Mouse (Mus musculus) thymus, adult 18-20 months (tissue): ENCODE results near the gene Tmem106a.
A peak's percentile ranks its signal among the peaks of the same experiment; 100 is the strongest.
"Not testable (repeated sequence)": the region's sequence is repeated elsewhere in the genome, so short reads cannot be mapped to it uniquely, and the experiment has no call there.

Source experiments
- DNase-seq, 2 experiments: peaks; one replicate each; pipeline ENCODE4 v3.0.0; 2022; ENCODE audit warnings: mixed read lengths in 2 of 2

The Tmem106a gene

DNA sequence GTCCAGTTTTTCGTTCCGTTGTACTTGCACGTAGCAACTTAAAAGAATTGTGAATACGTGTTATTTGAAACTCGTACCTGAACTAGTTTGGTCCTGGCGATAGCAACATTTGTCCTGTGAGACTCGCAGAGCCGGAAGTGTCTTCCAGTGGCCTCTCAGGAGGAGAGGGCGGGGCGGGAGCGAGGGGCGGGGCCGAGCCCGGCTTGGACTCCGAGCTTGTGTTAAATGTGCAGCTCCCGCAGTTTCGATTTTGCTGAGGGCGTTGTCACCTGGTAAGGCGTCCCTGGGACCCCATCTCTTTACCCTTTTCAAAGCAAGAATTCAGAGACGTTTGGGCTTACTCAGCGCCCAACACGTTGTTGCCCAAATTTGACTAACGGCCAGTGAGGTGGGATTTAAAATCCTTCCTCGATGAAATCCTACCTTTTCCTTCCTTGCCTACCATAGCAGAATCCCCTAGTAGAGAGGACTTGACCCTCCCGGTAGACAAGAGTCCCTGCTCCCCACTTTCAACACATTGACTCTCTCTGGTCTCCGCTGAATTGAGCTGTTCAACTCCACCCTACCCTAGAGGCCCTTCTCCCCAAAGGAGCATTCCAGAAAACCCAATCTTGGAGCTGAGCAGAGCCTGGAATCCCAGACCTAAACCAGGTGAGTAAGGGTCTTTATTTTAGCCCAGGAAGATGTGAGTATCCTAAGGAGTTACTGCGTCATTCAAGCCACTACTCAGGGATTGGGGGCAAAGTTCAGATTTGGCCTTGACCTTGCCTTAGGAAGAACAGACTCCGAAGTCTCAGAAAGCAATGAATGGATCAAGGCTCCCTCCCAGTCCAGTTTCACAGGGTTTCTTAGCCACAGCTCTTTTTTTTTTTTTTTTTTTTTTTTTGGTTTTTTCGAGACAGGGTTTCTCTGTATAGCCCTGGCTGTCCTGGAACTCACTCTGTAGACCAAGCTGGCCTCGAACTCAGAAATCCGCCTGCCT, at the start of gene Tmem106a:
Gene Tmem106a, plus strand, starts transcription at position 189 of the 982 bp plus-strand sequence.
- peak; percentile 39 to 48 for DNase-seq

DNA sequence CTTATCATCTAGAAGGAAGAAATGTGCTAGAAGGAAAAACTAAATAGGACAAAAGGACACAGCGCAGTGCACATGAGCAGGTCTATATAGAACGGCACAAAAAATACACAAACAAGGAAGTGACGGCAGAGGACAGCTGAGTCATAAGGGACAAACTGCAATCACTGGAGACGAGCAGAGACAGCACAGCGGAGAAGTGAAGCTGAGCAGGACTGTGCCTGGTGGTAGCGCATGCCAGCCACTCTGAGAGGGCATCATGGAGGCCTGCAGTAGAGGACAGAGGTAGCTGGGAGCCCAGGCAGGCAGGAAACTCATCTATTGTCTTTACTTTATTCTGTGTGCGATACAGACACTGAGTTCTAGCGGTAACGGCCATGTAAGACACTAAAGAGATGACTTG, 38.5 kb upstream of the Tmem106a start:
- DNase-seq: no peak

DNA sequence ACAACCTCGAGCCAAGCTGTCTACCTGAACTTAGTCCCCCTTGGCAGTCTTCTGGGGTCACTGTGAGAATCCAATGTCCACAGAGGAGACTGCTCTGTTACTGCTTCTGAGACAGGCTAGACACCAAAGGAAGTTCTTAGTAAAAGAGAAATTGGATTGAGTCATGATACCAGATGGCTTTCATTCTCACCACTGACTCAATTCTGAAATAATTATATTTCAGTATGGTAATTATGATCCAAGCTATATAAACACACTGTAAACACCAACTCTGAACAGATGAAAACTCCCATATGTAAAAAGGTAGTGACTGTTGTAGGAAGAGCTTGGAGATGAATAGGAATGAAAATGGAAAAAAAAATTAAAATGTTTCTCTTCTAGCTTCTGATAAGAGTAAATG, 37.9 kb upstream of the Tmem106a start:
- DNase-seq: no peak

DNA sequence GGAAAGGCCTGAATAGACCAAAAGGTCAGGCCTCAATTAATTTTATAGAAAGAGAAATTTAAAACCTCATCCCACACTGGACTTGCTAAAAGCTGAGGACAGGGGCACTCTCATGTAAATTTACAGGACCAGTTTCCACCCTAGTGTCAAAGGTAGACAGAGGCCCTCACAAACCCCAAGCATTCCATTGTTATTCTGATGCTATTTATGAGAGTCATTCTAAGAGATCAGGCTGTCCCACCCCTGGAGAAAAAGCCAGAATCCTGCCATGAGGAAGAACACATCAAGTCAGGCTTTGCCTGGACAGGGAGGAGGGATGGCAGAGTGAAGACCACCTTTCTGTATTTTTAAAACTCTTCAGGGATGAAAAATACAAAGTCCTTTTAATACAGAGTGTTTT, 33.5 kb upstream of the Tmem106a start:
- DNase-seq: no peak

DNA sequence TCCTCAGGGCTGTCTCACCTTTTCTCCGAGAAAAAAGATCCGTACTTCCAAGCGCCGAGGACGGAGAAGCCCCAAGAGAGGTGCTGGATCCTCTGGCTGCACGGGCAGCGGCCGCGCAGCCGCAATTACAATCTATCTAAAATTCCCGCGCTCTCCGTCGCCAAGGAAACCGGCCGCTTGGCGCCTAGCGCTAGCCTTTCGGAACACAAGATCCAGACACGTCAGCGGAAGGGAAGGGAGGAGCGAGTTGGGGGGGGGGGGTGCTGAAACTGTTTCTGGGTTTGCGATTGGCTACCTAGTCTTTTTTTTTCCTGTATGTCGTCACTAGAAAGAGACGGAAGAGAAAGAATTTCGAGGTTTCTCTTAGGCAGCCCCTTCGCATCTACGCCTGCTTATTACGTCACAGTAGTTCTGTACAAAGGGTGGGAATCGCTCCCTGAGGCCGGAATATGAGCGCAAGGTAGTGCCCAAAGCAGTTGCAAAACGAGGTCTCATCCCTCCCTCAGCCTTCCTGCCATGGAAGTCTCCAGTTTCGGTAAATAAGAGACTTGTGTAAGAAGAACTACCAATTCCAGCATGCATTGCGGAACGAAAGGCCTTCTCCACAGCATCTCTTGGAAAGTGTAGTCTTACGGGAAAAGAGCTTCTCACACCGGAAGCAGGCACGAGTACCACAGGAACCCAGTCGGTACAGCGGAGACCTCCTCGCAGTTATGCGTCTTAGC, 30.1 kb upstream of the Tmem106a start, which contains the start of the genes Brca1 and Nbr1:
Gene Brca1, minus strand, starts transcription at position 205 of the 725 bp plus-strand sequence.
Gene Nbr1, plus strand, starts transcription at position 399 of the 725 bp plus-strand sequence.
- peak; percentile 74 to 82 for DNase-seq

DNA sequence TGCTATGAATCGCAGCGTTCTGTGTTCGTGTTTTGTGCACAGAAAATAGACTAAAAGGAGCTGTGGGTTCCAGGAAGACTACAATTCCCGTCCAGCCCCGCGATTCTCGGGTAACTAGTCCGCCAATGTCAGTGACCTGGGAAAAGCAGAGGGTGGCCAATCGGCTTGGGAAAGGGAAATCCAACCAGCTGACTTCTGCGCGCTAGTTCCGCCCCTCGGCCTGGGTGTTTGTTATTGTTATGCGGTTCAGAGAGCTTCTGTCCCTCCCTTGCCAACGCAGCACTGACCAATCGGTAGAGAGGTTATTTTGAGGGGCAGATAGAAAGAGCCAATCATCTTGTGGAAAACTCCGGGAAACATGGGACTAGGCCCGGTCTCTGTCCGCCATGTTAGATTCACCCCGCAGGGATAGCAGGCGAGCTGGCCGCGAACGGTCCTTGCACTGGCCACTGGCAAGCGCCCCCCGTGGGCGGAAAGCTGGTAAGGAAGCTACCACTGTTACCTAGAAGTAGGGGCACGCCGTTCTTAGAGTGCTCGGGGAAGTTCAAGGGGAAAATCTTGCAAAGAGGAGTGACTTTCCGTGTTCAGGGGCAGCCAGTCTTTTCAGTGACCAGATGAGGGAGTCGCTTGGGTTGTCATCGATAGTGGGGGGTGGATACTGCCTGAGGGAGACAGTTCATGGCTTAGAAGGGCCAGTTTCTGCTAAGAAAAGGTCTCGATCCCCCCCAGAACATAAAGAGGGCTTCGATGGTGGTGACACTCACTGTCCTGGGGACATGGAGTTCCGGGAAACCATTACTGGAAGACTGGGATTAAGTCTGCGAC, 29.4 kb upstream of the Tmem106a start:
- peak; percentile 96 to 99 for DNase-seq

DNA sequence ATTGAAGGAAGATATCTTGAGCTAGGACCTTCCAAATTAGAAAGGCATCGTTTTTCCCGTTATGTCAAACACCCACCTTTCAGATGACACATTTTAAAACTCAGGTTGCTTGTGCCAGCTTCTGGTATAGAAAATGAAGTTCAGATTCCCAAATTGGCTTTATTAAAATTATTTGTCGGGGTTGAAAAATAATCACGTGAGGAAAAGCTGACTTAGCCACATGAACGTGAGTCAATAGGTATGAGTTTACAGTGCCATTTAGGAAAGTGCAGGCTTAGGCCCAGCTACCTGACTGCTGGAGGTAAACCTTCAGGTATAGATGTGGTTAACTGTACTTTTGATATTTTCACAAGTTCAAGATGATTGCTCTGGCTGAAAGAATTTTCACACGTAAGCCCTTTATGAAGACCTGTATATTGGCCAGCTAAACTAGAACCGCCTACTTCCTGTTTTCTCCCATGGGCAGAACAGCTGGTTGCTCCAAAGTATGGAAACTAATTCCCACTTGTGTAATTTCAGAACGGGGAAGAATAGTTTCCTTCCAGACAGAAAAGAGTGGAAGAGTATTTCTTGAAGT, 28.6 kb upstream of the Tmem106a start:
- DNase-seq: no peak

DNA sequence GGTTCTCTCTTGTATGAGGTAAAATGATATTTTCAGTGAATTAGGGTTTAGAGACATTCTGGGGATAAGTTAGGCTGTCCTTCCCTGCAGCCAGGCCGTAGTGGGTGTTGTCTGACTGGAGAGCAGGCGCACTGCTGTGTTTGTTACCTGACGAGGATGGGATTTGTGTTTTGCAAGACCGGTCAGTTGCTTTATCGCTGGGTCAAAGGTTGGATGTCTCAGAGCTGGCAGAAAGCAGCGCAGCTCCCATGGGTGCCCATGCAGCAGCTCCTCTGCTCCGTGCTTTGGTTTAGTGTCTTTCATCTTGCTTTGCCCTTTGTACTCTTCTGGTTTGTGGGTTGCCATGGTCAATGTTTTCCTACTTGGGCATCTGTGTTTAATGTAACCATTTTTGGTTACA, 25.5 kb upstream of the Tmem106a start:
- no peak for DNase-seq

DNA sequence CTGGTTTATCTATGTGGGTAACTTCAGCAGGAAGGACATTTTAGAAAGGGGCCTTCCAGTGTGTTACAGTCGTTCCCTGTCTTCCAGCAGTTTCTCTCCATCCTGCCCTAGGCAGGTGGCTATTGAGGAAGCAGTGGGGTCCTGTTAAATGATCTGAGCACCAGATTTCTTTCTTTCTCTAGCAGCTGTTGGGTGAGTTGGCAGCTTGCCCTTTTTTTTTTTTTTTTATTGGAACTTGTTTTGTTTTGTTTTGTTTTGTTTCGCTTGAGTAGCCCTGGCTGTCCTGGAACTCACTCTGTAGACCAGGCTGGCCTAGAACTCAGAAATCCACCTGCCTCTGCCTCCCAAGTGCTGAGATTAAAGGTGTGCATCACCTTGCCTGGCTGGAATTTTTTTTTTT, 25.1 kb upstream of the Tmem106a start:
- DNase-seq: no peak

DNA sequence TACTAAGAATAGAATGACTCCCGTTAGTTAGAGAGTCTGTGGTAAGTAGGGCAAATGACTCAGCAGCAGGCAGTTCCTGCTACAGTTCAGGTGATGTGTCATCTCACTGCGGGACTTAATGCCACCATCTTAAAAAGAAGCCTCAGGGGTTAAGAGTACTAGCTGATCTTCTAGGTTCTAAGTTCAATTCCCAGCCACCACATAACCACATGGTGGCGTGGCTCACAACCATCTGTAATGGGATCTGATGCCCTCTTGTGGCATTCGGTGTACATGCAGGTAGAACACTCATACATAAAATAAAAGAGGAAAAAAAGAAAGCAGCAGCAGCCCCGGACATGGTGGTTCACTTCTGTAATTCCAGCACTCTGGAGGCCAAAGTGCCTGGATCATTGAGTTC, 19.7 kb upstream of the Tmem106a start:
- DNase-seq: peak; percentile 13 to 37

DNA sequence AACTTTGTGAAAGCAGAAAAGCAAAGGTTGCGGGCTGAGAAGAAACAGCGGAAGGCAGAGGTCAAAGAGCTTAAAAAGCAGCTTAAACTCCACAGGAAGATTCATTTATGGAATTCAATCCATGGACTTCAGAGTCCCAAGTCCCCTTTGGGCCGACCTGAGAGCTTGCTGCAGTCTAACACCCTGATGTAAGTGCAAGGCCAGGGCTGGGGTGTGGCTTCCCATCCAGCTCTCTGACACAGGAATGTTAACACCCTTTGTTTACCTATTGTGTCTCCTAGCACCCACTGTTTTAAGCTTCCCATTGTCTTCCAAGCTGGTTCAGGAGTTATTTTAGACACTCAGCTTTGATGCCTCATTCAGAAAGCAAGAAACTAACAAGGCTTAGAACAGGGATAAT, 13.6 kb upstream of the Tmem106a start:
- no peak for DNase-seq

DNA sequence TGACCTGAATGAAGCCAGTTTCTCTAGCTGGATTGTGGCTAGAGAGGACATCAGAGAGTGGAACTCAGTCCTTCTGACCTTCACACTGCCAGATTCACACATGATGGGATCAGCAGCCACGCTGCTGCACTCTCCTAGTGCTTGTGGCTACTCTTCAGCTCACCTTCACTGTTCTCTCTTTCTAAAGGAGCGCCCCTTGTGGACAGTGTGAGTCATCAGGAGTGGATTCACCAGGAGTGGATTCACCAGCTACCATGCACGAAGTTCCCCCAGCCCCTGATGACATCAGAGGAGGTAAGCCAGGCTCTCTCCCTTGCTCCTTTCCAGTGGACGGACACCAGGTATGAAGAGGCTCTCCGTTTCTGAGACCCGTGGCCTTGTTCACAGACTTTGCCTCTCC, 5.9 kb upstream of the Tmem106a start:
- DNase-seq: no peak

DNA sequence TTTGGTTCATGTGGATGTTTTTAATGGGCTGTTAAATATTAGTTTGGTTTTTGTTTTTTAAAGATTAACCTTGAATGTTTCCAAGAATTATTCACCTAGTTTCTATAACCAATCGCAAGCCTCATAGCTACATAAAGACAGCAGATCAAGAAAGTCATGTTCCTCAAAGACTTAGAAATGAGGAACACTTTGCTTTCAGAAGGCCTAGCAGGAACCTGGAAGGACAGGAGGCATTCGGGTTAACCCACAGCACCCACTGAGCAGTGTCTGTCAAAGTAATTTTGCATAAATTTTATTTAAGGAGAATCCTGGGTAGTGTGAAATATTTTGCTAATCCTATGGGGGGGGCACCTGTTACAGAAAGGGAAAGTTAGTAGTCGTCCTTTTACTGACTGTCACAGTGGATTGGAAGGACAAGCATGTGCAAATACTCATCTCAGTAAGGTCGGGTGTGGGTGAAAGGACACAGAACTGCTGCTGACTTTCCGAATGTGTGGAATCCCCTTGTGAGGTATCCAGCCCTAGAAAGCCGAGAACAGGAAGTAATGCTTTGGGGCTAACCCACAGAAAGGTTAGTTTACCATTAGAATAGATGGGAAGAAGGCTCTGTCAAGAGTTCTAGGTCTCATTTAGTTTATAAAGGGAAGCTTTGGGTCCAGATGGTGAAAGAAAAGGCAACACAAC, 819 bp upstream of the Tmem106a start:
- no peak for DNase-seq

DNA sequence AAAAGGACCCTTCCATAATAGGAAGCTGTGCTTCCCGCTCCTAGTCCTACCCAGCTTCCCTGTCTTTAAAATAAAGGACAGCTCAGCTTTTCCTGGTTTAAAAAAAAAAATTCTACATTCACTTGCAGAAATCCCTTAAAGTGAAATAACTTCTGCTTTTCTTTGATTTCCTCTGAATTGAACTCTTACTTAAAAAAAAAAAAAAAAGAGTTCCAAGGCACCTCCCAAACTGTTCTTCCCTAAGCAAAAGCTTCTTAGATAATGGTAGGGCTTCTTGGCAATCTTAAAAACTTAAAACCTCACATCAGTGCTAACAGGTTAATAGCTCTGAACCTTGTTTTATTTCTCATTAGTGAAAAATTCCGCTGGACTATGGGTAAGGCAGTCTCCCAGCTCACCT, 1.2 kb downstream of the Tmem106a start:
- DNase-seq: no peak

DNA sequence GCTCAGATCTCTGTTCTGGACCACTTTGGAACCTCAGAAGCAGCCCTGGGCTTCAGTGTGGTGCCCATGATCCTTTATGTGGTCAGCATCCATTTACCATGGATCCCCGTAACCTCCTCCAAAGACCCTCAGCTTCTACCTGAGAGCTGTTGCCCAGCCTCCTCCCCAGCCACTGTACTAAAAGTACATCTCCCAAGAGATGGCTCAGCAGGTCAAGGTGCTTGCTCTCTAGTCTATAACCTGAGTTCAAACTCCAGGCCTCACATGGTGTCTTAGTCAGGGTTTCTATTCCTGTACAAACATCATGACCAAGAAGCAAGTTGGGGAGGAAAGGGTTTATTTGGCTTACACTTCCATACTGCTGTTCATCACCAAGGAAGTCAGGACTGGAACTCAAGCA, 3.0 kb downstream of the Tmem106a start:
- not testable (repeated sequence) for DNase-seq

DNA sequence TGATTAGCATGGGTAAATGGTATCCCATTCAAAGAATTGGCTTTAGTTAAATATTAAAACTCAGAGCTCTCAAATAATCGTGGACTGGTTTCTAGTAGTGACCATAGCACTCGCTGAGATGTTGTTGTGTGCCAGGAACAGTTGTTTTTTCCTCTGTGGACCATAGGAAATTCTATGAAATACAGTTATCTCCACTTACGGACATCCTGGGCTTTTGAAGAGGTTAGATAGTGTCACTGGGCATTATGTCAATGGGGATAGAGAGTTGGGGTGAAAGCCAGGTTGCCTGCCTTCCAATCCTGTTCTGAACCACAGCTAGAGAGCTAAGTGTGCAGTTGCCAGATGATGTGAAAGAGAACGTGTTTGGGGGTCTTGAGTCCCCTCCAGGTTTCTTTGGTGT, 3.8 kb downstream of the Tmem106a start:
- no peak for DNase-seq

DNA sequence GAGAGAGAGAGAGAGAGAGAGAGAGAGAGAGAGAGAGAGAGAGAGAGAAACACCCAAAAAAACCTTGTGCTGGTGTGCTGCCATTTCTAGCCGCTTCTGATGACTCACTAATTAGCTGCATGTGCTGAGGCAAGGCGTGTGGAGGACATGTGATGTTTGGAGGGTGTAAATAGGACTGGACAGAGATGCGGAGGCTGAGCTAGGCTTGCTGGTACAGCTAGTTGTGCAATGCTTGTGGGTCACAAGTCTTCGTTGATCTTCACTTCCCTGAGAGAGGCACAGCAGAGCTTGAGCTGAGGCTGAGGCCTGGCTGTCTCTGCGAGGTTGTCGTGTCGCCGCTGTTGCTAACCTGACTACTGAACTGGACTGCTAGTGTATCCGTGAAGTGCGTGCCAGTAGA, 5.6 kb downstream of the Tmem106a start:
- no peak for DNase-seq

DNA sequence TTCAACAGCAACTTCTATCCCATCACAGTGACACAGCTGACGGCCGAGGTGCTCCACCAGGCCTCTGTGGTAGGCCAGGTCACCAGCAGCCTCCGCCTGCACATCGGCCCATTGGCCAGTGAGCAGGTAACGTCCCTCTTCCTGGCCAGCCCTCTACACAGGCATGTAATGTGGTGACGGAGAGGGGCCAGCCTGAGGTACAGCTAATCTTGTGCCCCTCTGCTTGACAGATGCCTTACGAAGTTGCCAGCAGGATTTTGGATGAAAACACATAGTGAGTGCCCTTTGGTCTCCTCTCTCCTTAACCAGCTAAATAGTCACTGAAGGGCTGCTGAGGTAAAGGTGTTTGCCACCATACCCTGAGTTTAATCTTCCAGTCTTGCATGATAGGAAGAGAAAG, 6.8 kb downstream of the Tmem106a start:
- no peak for DNase-seq

DNA sequence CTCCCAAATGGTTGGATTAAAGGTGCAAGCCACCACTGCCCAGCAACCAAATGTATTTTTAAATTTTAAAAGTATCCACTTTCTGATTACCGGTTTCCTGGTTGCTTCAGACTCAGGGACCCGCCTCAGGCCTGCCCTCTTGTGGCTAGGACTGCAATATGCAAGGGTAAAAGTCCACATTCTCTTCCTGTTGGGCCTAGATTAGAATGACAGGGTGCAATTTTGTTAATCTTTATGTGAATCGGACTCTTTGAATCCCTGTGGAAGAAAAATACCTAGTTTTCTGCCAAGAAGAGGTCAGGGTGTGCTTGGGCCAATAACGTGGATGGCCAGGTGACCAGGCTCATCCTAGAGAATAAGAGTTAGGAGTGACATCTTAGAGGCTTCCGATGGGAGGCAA, 7.4 kb downstream of the Tmem106a start:
- DNase-seq: no peak

DNA sequence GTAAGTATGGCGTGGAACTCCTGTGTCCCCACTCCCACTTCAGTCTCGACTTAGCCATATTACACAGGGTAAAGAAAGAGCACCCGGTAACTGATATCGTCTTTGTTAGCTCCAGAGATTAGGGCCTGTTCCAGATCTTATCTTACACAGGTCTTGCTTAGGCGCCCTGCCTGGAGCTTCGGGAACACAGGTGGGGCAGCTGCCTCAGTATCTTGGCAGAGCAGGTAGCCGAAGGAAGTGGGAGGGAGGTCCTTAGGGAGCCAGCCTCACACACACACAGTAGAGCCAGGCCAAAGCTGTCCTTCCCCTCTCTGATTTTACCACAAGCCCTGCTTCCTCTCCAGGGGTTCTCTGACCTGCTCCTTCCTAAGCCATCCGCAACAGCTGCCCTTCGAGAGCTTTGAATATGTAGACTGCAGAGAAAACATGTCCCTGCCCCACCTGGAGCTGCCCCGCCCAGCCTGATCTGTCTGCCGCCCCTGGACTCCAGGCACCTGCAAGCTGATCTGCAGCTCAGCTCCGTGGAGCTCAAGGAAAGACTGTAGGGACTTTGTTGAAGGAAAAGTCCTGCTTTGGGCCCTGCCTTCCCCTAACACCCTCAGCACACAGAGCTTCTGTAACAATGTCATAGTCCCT, 8.1 kb downstream of the Tmem106a start:
- DNase-seq: no peak

DNA sequence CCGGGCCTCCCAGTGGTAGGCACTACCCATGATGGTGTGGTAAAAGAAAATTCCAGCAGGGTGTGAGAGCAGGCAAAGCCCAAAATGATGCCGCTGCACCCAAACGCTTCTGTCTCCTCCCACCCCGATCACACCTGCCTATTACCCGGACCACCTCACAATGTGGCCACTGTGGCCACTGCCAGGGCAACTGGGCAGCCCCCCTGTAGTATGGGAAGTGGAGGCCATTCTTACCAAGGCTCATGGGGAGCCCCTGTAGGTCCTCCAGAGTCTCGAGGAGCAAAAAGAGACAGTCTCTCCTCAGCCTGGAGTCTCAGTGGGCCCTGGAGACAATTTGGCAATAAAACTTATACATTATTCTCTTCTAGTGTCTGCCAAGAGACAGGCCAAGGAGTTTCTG, 17.1 kb downstream of the Tmem106a start, which contains the start of gene Gm11634:
Gene Gm11634, minus strand, starts transcription at position 101 of the 400 bp plus-strand sequence.
- no peak for DNase-seq
